Mouse (Mus musculus): Measurements from ENCODE around the gene Nlrc5.

- TF ChIP-seq MAFK (IDR thresholded peaks at IDR 0.05; ENCODE audit: borderline replicate concordance, low read depth, low read length) (no peak), CTCF (IDR thresholded peaks at IDR 0.05 in 2 of 3, conservative IDR thresholded peaks at IDR 0.05 in 1 of 3; ENCODE audit: control insufficient read depth in 1 of 3, insufficient read depth in 1 of 3, low read depth in 2 of 3, low read length in 3 of 3, poor library complexity in 1 of 3, severe bottlenecking in 1 of 3) (no peak), SIN3A (IDR thresholded peaks at IDR 0.05; ENCODE audit: low read length) (no peak), MYB (IDR thresholded peaks at IDR 0.05; ENCODE audit: low read depth, low read length) (no peak), ZC3H11A (IDR thresholded peaks at IDR 0.05; ENCODE audit: low read depth, low read length) (no peak), MAZ (IDR thresholded peaks at IDR 0.05; ENCODE audit: low read depth, low read length) (no peak), ZMIZ1 (IDR thresholded peaks at IDR 0.05; ENCODE audit: low read depth, low read length) (no peak), RCOR1 (IDR thresholded peaks at IDR 0.05; ENCODE audit: low read depth, low read length) (no peak), POLR2A (IDR thresholded peaks at IDR 0.05; ENCODE audit: control insufficient read depth in 1 of 2, insufficient read depth in 1 of 2, low read depth in 1 of 2, low read length in 2 of 2, poor library complexity in 1 of 2) (no peak), EP300 (IDR thresholded peaks at IDR 0.05; ENCODE audit: low read depth in 1 of 2, low read length in 2 of 2) (no peak), GATA1 (IDR thresholded peaks at IDR 0.05; ENCODE audit: low read depth, low read length) (no peak)
Measured at GRCm38 (mm10) chr8:94549998-94550397, 115.8 kb downstream of the Nlrc5 start.
